Mouse (Mus musculus) naive thymus-derived CD4-positive, alpha-beta T cell, adult 2 months (primary cell): Measurements from ENCODE around the gene Padi6.

ENCODE experiments used
- DNase-seq: peaks from one replicate; pipeline ENCODE4 v3.0.0-alpha.2; 2011; ENCODE audit warnings: low read depth

Gene Padi6

GRCm38 (mm10) chr4:140750328-140750727 is 7.9 kb upstream of the Padi6 start:
- DNase-seq = peak; percentile 78

GRCm38 (mm10) chr4:140747978-140748377 is 5.5 kb upstream of the Padi6 start:
- DNase-seq = no peak

- DNase-seq = peak; percentile 64
These were observed 2.2 kb upstream of the Padi6 start for GRCm38 (mm10) chr4:140744654-140745053.

- DNase-seq = no peak
These were observed 643 bp upstream of the Padi6 start for GRCm38 (mm10) chr4:140743086-140743485.

- no peak for DNase-seq
These were observed 1.0 kb downstream of the Padi6 start for GRCm38 (mm10) chr4:140741401-140741800.

GRCm38 (mm10) chr4:140740655-140741054 is 1.8 kb downstream of the Padi6 start:
- no peak for DNase-seq

GRCm38 (mm10) chr4:140732871-140733270 is 9.6 kb downstream of the Padi6 start:
- DNase-seq = no peak

GRCm38 (mm10) chr4:140731654-140732053 is 10.8 kb downstream of the Padi6 start:
- peak; percentile 36 for DNase-seq

GRCm38 (mm10) chr4:140726907-140727306 is 15.5 kb downstream of the Padi6 start:
- no peak for DNase-seq

GRCm38 (mm10) chr4:140724739-140725138 is 17.7 kb downstream of the Padi6 start:
- DNase-seq = no peak

GRCm38 (mm10) chr4:140723801-140724200 is 18.6 kb downstream of the Padi6 start:
- peak; percentile 70 for DNase-seq

GRCm38 (mm10) chr4:140723192-140723591 is 19.3 kb downstream of the Padi6 start:
- DNase-seq = no peak

- DNase-seq = no peak
These were observed 19.7 kb downstream of the Padi6 start for GRCm38 (mm10) chr4:140722710-140723109.

- no peak for DNase-seq
These were observed 20.4 kb downstream of the Padi6 start for GRCm38 (mm10) chr4:140721968-140722490.

GRCm38 (mm10) chr4:140720091-140720490 is 22.4 kb downstream of the Padi6 start:
- no peak for DNase-seq

- no peak for DNase-seq
These were observed 24.0 kb downstream of the Padi6 start for GRCm38 (mm10) chr4:140718436-140718835.

- no peak for DNase-seq
These were observed 25.4 kb downstream of the Padi6 start for GRCm38 (mm10) chr4:140716994-140717393.

- DNase-seq = no peak
These were observed 27.9 kb downstream of the Padi6 start for GRCm38 (mm10) chr4:140714586-140714985.

GRCm38 (mm10) chr4:140713480-140714365 is 28.7 kb downstream of the Padi6 start:
- DNase-seq = peak; percentile 90

GRCm38 (mm10) chr4:140711360-140711759 is 31.1 kb downstream of the Padi6 start:
- no peak for DNase-seq

GRCm38 (mm10) chr4:140710781-140711180 is 31.7 kb downstream of the Padi6 start:
- DNase-seq = no peak

GRCm38 (mm10) chr4:140709617-140710016 is 32.8 kb downstream of the Padi6 start:
- DNase-seq = no peak

- DNase-seq = no peak
These were observed 33.3 kb downstream of the Padi6 start for GRCm38 (mm10) chr4:140709111-140709510.
